Mouse (Mus musculus) bone marrow, adult 2 months (tissue): ENCODE results near the gene 2010300C02Rik.

Experiments
- CTCF ChIP-seq: fragments of 200-500 bp; IDR thresholded peaks from 2 replicates; pipeline ENCODE4 v1.5.1; 2011; ENCODE audit warnings: low read length, control low read depth; ENCODE audit not compliant: control insufficient read depth, insufficient read depth
- POLR2A ChIP-seq: fragments of 200-500 bp; IDR thresholded peaks from 2 replicates; pipeline ENCODE4 v1.6.1; 2011; ENCODE audit warnings: low read depth, mild to moderate bottlenecking, control low read depth, low read length, borderline replicate concordance; ENCODE audit not compliant: control insufficient read depth

- no peak for TF ChIP-seq POLR2A
- TF ChIP-seq CTCF, result no peak
Measured at GRCm38 (mm10) chr1:37691179-37691578, 28.7 kb downstream of the 2010300C02Rik start.
